Mouse (Mus musculus) embryonic fibroblast, embryonic 13.5 days (primary cell): ENCODE results near the gene Rdh5. TPM values are rescaled to one million over a fixed set of nuclear protein-coding genes. Genes with fewer than 3 reads are reported as not detected.

Source experiments
- H3K27ac ChIP-seq: 2 replicates; pipeline ENCODE4 v1.5.1; 2012; ENCODE audit warnings: low read length, control low read depth, inconsistent platforms; ENCODE audit not compliant: insufficient read depth
- H3K4me1 ChIP-seq: 2 replicates; pipeline ENCODE4 v1.6.1; 2011; ENCODE audit warnings: low read length; ENCODE audit not compliant: control insufficient read depth, insufficient read depth
- H3K4me3 ChIP-seq: 2 replicates; pipeline ENCODE4 v1.5.1; 2011; ENCODE audit warnings: mild to moderate bottlenecking, control low read depth, low read length; ENCODE audit not compliant: insufficient read depth
- CTCF ChIP-seq: IDR thresholded peaks from 2 replicates; pipeline ENCODE4 v1.5.1; 2011; ENCODE audit warnings: mild to moderate bottlenecking, control low read depth, low read length, moderate library complexity, borderline replicate concordance; ENCODE audit not compliant: insufficient read depth
- POLR2A ChIP-seq: IDR thresholded peaks from 2 replicates; pipeline ENCODE4 v1.6.1; 2011; ENCODE audit warnings: low read depth, mild to moderate bottlenecking, control low read depth, low read length, moderate library complexity
- polyA plus RNA-seq: library from polyadenylated mRNA; stranded (reverse); fragments of >200 nt; gene quantifications from 2 replicates; pipeline ENCODE4 v1.2.4, GENCODE M21; 2011; ENCODE audit warnings: low read depth; ENCODE audit not compliant: missing spikeins, insufficient read length

Gene Rdh5
- polyA plus RNA-seq, 1 experiment = 7.7 TPM

DNA sequence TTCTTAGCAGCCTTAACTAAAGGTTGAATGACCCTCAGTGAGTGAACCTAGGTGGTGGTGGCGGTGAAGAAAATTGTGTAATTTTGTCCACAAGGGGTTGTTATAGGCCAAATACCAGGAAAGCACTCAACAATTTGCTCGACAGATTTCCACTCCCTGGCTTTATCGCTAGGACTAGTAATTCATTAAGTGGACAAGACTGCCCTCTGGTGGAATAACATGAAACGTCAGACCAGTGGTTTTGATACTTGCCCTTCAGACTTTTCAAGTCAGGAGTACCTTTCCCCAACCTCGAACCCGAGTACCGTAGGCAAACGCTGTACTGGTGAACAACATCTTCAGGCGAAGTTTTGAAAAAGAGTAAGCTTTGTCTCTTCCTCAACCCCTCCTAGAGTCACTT lies 27.3 kb downstream of the Rdh5 start:
- Histone ChIP-seq H3K27ac (no peak overlapping the region), H3K4me3 (no peak overlapping the region), H3K4me1 (0 out of 2 replicates have a peak, but pooled peaks cover 2% of the 10 kb centered on the region)
- TF ChIP-seq POLR2A (no peak), CTCF (no peak)

DNA sequence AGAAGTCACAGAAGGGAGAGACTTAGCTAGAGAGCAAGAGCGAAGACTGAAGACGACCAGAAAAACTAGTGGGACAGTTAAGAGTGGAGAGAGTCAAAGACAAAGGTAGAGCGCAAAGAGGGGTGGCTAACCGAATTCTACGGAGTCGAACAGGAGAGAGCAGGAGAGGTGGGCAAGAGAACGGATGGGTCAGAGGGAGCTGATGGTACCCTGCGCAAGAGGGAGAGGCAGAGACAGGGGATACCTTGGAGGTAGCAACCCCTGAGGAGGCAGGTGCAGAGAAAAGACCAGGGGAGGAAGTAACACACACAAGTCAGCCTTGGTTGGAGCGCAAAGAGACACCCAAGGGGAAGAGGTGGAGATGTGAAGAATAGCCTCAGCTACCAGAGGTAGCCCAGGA lies 30.4 kb downstream of the Rdh5 start:
- Histone ChIP-seq H3K4me1 (peaks cover 4% of the 10 kb centered on the region), H3K27ac (no peak overlapping the region), H3K4me3 (peak overlapping the region; percentile 55)
- no peak for TF ChIP-seq POLR2A
- TF ChIP-seq CTCF = no peak

DNA sequence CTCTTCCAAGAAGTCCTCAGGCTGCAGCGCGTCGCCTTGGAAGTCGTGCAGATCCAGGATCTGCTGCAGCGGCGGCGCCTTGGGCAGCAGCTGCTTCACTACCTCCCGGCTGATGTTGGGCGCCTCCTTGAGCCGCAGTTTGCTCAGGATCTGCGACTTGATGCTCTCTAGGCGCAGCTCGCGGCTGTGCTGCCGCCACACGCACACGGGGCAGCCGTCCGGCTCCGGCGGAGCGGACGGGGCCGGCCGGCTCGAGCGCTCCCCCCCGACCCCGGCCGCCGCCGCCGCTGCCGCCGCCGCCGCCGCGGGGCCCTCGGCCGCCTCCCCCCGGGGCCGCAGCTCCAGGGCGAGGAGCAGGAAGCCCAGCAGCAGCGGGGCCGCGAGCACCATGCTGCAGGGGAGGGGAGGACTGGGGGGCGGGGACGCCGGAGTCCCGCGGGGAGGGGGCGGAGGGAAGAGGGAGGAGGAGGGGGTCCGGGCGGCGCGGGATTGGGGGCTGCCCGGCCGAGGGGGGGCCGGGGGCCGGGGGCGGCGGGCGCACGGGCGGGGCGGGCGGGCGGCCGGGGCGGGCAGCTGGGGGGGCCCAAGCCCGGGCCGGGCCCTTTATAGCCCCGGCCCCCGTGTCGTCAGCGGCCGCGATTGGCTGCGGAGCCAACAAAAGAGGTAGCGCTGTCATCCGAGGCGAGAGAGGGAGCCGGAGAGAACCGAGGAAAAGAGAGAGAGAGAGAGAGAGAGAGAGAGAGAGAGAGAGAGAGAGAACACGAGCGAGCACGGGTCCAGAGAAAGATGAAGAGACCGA lies 31.2 kb downstream of the Rdh5 start, which contains the start of gene Gdf11:
Gene Gdf11, minus strand, starts transcription at position 423 of the 799 bp plus-strand sequence.
- TF ChIP-seq CTCF (no peak), POLR2A (peak; percentile 58)
- Histone ChIP-seq H3K27ac (peak within 1 kb of the TSS; percentile 8), H3K4me1 (peaks cover 4% of the 10 kb centered on the region), H3K4me3 (peak within 1 kb of the TSS; percentile 81)

DNA sequence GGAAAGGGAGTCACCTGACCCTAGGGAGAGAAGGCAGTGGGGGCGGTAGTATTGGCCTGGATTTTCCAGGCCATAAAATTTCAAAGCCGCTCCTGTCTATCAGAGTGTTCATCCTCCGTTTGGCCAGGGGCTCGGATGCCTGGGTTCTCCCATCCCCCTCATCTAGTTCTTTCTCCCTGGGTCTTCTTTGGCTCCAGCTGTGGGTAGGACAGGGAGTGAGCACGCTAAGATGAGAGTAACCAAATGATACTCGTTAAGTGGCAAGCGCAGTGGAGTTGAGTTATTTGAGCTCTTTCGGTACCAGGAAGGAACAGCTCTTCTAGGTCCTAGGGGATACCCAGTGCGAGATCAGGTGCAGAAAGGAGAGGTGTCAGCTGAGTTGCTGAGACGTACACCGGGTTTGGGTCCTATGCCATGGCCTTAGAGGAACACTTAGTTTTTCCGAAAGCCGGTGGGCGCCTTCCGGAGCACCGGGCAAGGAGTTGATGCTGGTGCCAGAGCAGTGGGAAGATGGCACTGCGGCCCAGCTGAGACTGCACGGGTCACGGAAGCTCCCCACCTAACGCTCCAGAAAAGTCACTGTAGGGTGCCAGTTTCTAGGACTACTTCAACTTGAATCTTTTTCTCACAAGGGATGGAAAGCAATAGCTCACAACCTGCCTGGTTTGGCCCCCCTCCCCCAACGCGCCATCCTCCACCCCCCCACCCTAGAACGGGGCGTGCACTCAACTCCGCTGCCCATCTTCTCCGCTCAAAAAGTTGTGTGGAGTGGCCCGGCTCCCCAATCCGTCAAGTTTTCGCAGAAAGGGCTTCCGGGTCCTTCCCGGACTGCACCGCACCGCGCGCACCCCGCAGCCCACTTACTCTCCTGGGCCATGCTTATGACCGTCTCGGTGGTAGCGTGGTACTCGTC lies 32.0 kb downstream of the Rdh5 start:
- Histone ChIP-seq H3K4me3 (peak overlapping the region; percentile 81), H3K27ac (peak overlapping the region; percentile 8), H3K4me1 (peaks cover 4% of the 10 kb centered on the region)
- TF ChIP-seq POLR2A = peak; percentile 32; the same call in 1 of the 2 replicates
- no peak for TF ChIP-seq CTCF

DNA sequence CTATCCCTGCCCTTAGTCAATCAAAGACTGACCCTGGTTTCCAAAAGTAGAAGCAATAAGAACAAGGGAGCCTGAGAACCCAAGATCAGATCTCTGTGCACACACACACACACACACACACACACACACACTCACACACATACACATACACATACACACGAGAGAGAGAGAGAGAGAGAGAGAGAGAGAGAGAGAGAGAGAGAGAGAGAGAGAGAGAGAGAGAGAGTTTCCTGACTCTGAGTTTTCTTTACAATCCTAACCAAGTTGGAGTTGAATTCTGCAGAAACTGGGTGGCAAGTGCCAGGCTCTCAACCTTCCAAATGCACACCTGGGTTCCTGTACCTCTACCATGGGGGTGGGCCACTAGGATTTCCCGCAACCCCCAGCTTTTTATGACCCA lies 32.8 kb downstream of the Rdh5 start:
- Histone ChIP-seq H3K4me1 (peaks cover 2% of the 10 kb centered on the region), H3K4me3 (no peak overlapping the region; the same call in 1 of the 2 replicates), H3K27ac (no peak overlapping the region)
- TF ChIP-seq POLR2A (no peak), CTCF (no peak)

DNA sequence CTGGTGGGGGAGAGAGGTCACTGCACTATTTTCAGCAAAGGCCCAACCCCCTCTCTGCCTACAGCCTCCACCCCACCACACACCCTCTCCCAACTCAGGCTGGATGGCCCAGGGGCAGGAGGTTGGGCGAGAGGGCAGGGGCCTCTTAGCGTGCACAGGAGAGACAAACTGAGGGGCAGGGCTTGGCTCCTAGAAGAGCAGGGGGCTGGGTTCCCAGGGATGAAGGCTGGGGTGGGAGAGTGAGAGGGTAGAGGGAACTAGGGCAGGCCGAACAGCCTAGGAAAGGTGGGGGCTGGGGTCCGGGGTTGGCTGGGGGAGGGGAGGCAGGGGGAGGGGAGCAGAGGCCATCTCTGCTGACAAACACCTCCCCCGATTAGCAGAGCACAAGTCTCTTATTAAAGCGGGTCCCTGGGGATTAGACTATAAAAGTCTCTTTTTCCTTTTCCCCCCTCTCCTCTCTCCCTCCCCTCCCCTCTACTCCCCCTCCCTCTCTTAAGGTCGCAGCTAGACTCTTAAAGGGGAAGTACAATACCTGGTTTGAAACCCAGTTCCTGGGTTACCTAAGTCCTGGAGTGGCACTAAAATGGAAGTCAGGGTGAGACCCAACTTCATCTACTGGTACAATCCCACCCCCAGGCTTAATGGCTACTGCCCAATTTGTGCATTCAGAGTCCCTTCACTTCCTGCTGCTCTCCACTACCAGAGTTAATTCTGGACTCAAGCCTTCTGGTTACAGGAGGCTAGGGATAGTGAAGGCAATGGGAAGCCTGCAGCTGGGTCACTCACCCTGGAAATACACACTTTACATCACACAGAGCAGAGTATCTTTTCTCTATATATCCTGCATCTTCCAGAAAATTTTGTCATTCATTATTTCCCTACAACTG lies 33.5 kb downstream of the Rdh5 start:
- TF ChIP-seq POLR2A = no peak
- TF ChIP-seq CTCF = no peak
- no peak overlapping the region for H3K4me3 ChIP-seq
- no peak overlapping the region for H3K27ac ChIP-seq
- peaks cover 2% of the 10 kb centered on the region for H3K4me1 ChIP-seq

DNA sequence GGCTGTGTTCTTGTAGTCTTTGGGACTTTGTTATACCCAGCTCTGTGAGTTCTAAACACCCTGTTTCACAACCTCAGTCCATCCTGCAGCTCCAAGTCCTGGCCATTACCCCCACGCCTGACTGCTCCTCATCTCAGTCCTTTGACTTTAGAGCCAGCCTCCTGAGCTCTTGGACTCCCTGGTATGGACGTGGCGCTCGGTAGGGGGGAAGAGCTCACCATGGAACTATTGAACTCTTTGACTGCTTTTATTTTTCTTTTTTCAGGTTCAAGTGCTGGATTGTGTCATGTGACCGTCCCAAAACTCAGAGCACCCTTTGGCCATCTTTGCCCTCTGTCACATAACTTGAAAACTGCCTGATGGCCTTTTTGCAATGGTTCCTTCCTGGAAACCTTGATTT lies 40.6 kb downstream of the Rdh5 start:
- Histone ChIP-seq H3K4me3 (no peak overlapping the region), H3K4me1 (no peaks in the 10 kb centered on the region), H3K27ac (no peak overlapping the region)
- no peak for TF ChIP-seq CTCF
- TF ChIP-seq POLR2A = no peak

DNA sequence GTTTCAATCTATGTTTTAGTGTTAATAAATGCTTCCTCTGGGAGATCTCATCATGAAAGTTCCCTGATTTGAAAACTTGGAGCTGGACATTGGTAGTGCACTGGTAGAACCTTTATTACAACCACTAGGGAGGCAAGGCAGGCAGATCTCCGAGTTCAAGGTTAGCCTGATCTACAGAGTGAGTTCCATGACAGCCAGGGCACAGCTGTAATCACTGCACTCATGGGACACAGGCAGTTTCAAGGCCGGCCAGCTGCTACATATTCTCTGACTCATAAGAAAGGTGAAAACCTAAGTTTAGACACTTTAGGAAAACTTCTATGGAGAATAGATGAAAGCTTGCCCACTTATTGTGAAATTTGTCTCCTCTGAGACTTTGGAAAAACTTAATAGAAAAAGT lies 43.9 kb downstream of the Rdh5 start:
- Histone ChIP-seq H3K27ac (peak overlapping the region; percentile 45; the same call in 1 of the 2 replicates), H3K4me3 (no peak overlapping the region), H3K4me1 (no peaks in the 10 kb centered on the region)
- TF ChIP-seq POLR2A = no peak
- no peak for TF ChIP-seq CTCF

DNA sequence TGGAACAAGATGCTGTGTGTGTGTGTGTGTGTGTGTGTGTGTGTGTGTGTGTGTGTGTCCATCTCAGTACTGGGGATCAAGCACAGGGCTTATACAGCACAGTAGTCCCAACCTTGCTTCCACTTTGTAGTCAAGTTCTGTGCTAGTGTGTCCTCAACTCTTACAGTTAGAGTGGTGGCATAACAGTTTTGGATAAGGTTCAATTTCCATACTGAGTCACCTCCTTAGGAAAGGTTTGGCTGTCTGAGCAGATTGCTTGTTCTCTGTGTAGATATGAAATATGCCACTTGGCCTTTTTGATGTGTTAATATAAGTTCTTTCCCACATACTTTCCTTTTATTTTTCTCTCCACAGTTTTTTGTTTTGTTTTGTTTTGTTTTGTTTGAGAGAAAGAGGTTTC lies 44.4 kb downstream of the Rdh5 start:
- Histone ChIP-seq H3K4me3 (no peak overlapping the region), H3K27ac (peak overlapping the region; percentile 45; the same call in 1 of the 2 replicates), H3K4me1 (no peaks in the 10 kb centered on the region)
- TF ChIP-seq POLR2A (no peak), CTCF (no peak)
